Mouse (Mus musculus) cortical plate, adult 2 months (tissue): Measurements from ENCODE around the gene Acat3.

Experiments
- CTCF ChIP-seq: fragments of 200-500 bp; IDR thresholded peaks from 2 replicates; pipeline ENCODE4 v1.5.1; 2011; ENCODE audit warnings: mild to moderate bottlenecking, control low read depth, low read length; ENCODE audit not compliant: insufficient read depth; ENCODE audit errors: extremely low read depth
- POLR2A ChIP-seq: fragments of 200-500 bp; IDR thresholded peaks from 2 replicates; pipeline ENCODE4 v1.6.1; 2011; ENCODE audit warnings: mild to moderate bottlenecking, low read length, control low read depth; ENCODE audit not compliant: insufficient read depth; ENCODE audit errors: extremely low read depth

DNA sequence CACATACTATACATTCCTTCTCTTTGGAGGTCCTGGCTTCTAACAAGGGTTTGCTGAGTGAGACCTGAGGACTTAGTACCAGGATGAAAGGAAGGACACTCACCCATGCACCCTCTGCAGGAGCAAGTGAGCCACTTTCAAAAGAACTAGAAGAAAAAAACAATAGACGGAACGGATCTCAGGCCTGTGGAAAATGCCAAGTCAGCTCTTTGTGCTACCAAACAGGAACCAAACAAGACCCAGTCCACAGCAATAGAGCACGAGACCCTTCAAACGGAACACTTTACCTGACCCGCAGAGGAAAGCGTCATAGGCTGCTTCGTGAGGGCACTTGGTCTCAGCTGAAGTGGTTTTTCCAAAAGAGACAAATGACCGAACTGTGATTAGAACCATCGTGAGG lies 48.4 kb downstream of the Acat3 start:
- TF ChIP-seq CTCF, result no peak
- TF ChIP-seq POLR2A, result no peak
